Mouse (Mus musculus) left cerebral cortex, postnatal 4 days (tissue): ENCODE measurements around the gene Hipk4. TPM values are rescaled to one million over a fixed set of nuclear protein-coding genes. Genes with fewer than 3 reads are reported as not detected.

Source experiments
- DNase-seq: peaks from one replicate; pipeline ENCODE4 v3.0.0-alpha.2; 2022
- intact Hi-C: fragments of 180-260 bp; cut with DNase I; formaldehyde crosslinking; loops from one replicate; pipeline ENCODE4 v1.15.1; 2025
- total RNA-seq, 2 experiments: library from RNA; stranded (reverse); gene quantifications; 2 replicates each; pipeline ENCODE4 v1.2.3; 2021

Hipk4 gene
- 1 to 10 TPM in 1 of 2 experiments, under 1 TPM in 1; 0.40 to 1.1 TPM for total RNA-seq

- intact Hi-C loops, result no loop called here
- DNase-seq, result no peak
Measured at GRCm38 (mm10) chr7:27522967-27523366, at the start of gene Hipk4. Hipk4 (plus strand) TSS chr7:27523267.

GRCm38 (mm10) chr7:27473835-27474489, 49.1 kb upstream of the Hipk4 start:
- DNase-seq, result no peak

GRCm38 (mm10) chr7:27474490-27474954, 48.5 kb upstream of the Hipk4 start:
- intact Hi-C loops, result no loop called here
- DNase-seq, result peak; percentile 98

More at GRCm38 (mm10) chr7:27473835-27474489, 49.1 kb upstream of the Hipk4 start:
- intact Hi-C loops, result no loop called here

DNA sequence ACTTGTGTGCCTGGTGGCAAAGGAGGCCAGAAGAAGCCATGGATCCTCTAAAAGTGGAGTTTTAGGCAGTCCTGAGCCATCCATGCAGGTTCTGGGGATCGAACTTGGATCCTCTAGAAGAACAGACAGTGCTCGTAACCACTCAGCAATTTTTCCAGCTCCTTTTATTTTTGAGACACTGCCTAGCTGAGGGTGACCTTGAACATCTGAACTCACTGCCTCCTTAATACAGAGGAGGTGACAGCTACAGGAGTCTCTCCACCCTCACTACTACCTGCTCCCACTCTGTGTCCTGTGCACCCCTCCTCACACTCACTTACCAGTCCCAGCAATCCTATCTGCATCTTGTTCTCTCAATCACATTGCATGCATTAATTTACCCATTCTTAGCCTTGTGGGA, 47.5 kb upstream of the Hipk4 start:
- DNase-seq, result no peak
- intact Hi-C loops, result no loop called here

DNA sequence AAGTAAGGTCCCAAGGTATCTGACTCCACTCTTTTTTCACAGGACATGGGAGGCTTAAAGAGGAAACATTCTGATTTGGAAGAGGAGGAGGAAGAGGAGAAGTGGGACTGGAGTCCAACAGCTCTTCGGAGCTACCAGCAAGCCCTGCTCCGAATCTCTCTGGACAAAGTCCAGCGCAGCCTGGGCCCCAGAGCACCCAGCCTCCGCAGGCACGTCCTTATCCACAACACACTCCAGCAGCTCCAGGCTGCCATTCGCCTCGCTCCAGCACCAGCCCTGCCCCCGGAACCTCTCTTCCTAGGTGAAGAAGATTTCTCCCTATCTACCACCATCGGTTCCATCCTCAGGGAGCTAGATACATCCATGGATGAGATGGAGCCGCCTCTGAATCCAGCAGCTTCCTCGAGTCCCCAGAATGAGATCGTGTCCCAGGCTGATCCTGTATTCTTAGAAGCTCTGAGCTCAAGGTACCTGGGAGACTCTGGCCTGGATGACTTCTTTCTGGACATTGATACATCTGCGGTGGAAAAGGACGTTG, 46.9 kb upstream of the Hipk4 start:
- intact Hi-C loops, result no loop called here
- no peak for DNase-seq

GRCm38 (mm10) chr7:27478561-27478960, 44.5 kb upstream of the Hipk4 start:
- no peak for DNase-seq
- intact Hi-C loops, result no loop called here

DNA sequence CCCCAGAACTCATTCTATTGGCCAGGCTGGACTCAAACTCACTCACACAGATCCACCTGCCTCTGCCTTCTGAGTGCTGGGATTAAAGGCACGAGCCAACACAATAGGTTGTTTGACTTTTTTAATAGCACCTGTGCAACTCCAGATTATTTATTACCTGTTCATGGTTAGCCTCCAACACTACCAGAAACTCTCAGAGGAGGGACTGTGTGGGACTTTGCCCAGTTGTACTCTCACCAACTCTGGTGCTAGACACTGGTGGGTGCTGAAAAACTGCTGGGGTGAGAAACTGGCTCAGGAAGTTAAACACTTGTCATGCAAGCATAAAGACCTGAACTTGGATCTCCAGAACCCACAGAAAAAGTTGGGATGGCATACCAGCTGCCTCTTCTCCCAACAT, 43.3 kb upstream of the Hipk4 start:
- intact Hi-C loops, result no loop called here

GRCm38 (mm10) chr7:27480506-27480905, 42.6 kb upstream of the Hipk4 start:
- DNase-seq, result no peak
- intact Hi-C loops, result no loop called here

More for the DNA sequence above, 43.3 kb upstream of the Hipk4 start:
- no peak for DNase-seq

DNA sequence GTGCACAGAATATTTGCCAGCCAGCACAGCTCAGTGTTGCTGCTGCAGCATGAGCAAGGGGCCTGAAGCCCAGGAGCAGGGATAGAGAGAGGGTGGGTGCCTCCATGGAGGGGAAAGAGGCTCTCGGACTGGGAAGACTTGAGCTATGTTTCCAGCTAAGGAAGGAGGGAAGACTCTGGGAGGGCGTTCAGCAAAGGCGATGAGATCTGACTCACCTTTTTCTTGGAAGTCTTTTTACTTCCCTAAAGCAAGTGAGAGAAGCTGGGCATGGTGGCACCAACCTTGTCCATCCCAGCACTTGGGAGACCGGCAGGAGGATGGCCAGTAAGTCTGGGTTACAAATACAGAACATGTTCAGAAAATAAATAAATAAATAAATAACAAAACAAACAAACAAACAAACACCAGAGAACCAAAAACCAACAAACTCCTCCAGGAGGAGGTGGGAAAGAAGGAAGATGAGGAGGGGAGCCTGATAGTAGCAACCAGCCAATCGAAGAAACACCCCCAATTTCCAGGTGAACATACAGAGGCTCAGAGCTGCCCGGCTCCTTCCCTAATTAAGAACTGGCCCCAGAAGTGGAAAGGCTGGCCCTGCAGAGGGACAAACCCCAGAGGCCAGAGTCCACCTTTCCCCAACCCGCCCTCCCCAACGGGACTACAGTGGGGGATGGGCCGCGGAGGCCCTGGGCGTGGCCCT, 42.0 kb upstream of the Hipk4 start:
- intact Hi-C loops, result no loop called here
- no peak for DNase-seq

- intact Hi-C loops, result no loop called here
Measured at GRCm38 (mm10) chr7:27481627-27481969, 41.5 kb upstream of the Hipk4 start.

DNA sequence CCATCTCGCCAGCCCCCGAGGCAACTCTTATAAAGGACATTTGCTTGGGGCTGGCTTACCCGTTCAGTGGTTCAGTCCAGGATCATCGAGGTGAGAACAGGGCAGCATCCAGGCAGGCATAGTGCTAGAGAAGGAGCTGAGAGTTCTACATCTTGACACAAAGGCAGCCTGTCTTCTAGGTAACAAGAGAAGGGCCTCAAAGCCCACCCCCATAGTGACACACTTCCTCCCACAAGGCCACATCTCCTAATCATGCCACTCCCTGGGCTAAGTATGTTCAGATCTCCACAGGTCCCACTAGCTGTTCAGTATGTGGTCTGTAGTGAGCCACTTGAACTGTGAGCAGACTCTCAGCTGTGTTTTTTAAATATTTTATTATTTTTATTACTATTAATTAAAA, 39.2 kb upstream of the Hipk4 start:
- no peak for DNase-seq
- intact Hi-C loops, result no loop called here

More at GRCm38 (mm10) chr7:27481627-27481969, 41.5 kb upstream of the Hipk4 start:
- DNase-seq, result peak; percentile 80

DNA sequence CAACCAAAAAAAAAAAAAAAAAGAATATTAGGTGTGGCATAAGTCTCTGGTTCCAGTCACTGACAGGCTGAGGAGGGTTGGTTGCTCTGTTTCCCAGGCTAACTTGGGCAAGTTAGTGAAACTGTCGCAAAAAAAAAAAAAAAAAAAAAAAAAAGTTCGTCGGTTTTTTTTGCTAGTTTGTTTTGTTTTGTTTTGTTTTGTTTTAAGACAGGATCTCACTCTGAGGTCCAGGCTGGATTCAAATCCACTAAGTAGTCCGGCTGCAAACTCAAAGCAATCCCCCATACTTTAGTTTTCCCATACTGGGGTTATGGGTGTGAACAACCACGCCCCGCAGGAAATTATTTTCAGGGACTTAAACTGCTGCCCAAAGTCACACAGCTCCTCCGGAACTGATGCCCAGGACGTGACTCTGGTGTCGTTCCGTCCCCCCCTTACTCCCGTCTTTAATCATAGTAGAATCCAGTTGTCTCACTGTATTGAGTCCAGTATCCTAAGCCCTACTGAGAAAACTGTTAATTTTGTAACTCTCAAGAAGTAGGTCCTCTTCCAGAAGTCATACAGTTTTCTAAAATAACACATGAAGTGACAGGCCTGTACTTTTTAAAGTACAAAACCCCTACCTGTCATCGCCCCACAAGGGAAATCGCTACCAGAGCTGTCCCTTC, 36.8 kb upstream of the Hipk4 start:
- DNase-seq, result no peak
- intact Hi-C loops, result no loop called here

DNA sequence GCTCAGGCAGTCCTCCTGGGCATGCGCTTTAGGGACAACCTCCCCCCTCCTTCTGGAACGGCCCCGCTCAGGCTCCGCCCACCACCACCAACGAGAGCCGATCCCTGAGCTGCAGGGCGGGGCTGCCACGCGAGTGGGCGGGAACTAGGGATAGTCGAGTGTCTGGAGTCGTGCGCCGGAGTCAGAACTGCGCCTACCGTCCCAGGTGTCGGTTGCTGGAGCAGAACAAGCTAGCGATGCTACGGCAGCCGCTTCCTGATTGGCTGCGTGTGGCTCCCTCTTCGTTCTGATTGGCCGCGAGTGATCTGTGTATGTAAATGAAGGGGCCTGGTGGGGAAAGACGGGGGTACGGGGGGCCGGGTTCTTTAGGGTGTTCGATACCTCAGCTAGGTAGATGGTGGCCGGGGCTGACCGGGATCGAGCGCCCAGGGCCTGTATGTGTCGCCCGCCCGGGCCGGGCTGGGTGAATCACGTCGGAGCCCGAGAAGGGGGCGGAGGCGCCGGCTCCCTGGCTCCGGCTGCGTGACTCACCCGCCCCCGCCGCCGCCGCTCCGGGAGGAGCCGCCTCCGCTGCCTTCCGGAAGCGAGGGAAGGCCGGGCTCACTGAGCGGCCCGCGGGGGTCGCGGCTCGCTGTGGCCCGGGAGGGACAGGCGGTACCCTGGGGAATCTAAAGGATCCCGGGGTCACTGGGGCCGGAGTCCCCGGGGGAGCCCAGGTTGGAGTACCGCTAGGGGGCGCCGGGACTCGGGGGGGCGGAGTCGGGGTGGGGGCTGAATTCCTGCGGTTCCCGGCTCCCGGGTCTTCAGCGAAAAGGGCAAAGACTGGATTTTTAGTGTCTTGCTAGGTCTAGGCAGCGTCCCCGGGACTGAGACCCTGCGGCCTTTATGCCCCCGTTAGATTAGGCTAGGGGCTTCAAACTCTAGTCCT, 36.0 kb upstream of the Hipk4 start, which contains the start of gene Sertad1:
Gene Sertad1, plus strand, starts transcription at position 141 of the 928 bp plus-strand sequence.
- intact Hi-C loops, result no loop called here
- peak; percentile 100 for DNase-seq

DNA sequence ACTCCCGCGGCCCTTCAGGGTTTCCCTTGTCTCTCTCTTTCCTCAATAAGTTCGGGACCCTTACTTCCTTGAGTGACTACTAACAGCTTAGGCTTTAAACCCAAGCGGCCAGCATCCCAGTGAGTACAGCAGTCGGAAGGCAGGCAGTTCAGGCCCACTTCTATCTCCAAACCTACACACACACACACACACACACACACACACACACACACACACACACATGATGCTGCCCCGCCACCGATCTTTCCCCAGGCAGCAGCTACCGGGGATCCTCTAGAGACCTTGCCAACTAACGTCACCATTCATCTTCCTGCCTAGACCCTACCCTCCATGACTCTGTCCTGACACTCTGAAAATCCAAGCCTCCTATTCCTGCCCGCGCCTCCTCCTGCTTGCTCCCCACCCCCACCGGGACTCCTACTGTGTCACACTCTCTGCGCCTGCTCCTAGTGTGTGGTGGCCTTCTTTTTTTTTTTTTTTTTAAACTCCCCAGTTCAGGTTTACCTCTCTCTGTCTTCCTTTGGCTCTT, 35.3 kb upstream of the Hipk4 start:
- peak; percentile 43 for DNase-seq
- intact Hi-C loops, result no loop called here

DNA sequence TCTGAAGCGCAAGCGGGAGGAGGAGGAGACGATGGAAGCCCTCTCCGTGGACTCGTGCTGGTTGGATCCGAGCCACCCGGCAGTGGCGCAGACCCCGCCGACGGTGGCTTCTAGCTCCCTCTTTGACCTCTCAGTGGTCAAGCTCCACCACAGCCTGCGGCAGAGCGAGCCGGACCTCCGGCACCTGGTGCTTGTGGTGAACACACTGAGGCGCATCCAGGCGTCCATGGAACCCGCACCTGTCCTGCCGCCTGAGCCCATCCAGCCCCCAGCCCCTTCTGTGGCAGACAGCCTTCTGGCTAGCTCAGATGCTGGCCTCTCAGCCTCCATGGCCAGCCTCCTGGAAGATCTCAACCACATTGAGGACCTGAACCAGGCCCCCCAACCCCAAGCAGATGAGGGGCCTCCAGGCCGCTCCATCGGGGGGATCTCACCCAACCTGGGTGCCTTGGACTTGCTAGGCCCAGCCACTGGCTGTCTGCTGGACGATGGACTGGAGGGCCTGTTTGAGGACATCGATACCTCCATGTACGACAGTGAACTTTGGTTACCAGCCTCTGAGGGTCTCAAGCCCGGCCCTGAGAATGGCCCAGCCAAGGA, 33.7 kb upstream of the Hipk4 start:
- intact Hi-C loops, result no loop called here
- DNase-seq, result no peak

DNA sequence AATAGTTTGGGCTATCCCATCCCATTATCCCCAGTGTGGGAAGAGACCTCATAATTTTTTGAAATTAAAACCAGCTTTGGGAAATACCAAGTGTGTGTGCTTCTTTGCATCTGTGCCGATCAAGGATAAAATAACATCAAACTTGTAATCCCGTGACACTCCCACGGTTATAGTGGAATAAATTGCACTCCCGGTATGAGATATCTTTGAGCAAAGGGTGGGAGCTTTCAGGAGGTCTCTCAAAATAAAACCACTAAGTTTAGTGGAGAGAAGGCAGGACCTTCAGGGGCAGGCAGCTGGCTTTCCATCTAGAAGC, 32.9 kb upstream of the Hipk4 start:
- no peak for DNase-seq
- intact Hi-C loops, result no loop called here

DNA sequence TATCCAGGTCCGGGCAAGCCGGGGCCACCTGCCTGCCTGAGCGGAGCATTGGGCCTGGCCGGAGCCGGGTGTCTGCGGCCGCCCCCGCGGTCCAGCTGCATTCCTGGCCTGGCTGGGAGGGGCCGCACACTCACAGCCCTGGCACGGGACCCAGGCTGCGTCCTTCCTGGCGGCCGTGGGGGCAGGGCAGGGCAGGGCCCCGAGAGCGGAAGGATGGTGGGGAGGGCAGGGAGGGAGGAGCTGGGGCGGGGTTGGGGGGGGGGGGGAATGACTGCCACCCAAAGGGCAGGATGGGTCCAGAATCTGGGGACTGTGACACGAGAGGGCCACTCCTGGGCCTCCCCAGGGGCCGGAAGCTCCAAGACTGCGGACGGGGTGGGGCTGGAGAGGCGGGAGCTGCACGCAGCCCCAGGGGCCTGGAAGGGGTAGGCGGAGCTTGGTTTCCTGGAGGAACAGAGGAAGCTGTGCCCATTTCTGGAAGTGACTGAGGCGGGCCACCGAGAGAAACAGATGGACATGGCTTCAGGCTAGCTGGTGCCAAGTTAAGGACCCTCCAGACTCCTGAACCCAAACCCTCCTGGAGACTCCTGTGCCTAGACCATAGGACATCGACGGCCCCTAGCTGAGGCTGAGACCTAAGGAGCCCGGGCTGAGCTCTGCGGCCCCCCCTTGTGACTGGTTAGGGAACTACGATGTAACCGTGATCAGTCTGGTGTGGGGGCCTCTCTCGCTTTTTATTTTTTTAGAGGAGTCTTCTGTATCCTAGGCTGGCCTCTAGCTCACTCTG, 32.3 kb upstream of the Hipk4 start:
- peak; percentile 74 for DNase-seq
- intact Hi-C loops, result no loop called here

DNA sequence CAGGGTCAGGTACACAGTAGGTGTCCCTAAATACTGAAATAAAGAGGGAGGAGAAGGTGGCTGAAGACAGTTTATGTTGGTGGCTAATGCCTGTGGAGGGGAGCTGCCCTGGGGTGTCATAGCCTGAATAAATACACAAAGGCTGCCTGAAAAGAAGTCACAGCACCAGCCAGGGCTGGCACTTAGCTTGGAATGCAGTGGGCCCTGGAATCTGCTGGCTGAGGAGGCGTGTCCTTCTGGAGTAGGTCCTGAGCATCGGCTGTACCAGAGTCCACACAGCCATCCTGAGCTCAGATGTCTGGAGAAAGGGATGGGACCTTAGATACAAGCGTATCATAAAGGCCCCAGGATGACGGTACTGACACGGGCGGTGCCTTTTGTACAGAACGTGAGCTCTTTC, 31.2 kb upstream of the Hipk4 start:
- intact Hi-C loops, result no loop called here
- no peak for DNase-seq

- no peak for DNase-seq
- intact Hi-C loops, result no loop called here
Measured at GRCm38 (mm10) chr7:27493022-27493421, 30.0 kb upstream of the Hipk4 start.
